Mouse (Mus musculus) kidney, postnatal 14 days (tissue): Measurements from ENCODE around the gene Gpr6.

Experiments
- DNase-seq: peaks from one replicate; pipeline ENCODE4 v3.0.0; 2022; ENCODE audit warnings: mixed read lengths

The Gpr6 gene

DNA sequence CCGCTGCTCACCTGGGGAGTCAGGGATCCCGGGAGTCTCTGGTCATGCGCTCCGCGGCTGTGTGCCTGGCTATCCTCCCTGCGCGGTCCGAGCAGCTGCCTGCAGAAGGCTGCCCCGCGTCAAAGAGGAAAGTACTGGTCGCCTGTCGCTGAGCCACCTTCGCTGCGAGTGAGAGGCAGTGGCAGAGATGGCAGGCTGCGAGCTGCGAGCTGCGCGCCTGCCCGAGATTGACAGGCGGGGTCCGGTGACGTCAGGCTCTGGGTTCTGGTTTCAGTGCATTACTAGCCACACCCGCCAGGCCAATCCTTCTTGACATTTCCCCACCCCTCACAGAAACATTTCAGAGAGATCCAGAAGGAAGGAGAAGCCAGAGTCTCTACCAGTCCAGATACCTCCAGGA lies at the start of gene Gpr6:
Gpr6 (minus strand) TSS at position 170 of the 400 bp plus-strand sequence.
- DNase-seq, result no peak

DNA sequence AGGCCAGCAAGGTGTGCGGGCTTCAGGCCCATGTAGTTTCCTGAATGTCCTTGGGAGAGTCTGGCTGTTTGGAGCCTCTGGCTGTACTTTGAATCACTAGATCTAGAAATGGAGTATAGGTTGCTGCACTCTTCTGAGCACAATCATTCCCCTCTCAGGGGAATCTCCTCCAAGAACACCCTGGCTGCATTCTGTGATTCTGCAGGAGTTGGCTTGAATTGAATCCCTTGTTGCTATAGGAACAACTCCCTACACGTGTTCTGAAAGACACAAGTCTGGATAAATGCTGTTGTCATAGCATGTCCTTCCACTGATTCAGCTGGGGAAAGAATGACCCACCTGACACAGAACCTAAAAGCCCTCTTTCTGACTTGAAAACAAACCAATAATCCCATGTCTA lies 28.0 kb upstream of the Gpr6 start:
- DNase-seq, result no peak

- DNase-seq, result no peak
These were observed 26.1 kb upstream of the Gpr6 start for GRCm38 (mm10) chr10:41098137-41098536.

- DNase-seq, result no peak
These were observed 16.8 kb upstream of the Gpr6 start for GRCm38 (mm10) chr10:41088852-41089251.

GRCm38 (mm10) chr10:41071696-41072095 lies 389 bp downstream of the Gpr6 start:
- DNase-seq, result peak; percentile 26

DNA sequence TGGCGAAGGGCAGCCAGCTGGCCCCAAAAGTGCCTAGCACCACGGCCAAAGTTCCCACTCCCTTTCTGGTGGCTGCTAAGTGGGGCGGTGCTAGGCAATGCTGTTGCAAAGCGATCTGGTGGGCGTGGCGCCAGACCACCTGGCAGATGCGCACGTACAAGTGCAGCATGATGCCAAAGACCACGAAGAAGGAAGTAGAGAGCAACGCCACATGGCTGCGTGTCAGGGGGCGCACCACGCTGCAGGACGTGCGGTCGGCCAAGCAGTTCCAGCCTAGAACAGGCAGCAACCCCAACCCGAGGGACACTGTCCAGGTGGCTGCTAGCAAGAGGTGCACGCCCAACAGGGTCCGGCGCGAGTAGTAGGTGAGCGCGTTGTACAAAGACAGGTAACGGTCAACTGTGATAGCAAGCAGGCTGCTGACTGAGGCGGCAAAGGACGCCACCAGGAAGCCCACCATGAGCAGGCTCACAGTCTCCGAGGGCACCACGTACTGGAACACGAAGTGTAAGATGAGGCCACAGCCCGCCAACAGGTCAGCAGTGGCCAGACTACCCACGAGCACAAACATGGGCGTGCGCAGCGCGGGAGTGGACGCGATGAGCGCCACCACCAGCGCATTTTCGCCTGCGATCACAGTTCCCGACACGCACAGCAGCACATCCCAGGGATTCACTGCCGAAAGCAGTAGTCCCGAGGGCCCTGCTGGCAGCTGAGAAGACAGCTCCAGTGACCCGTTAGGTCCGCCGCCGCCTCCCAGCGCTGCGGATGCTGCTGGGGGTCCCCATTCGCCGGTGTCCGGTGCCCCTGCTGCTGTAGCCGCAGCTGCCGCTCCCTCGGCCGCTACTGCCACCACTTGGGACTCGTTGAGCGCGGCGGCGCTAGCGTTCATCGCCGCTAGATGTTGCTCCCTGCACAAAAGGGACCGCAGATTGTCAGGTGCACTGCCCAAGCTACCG lies 1.1 kb downstream of the Gpr6 start:
- DNase-seq, result no peak

- no peak for DNase-seq
These were observed 11.7 kb downstream of the Gpr6 start for GRCm38 (mm10) chr10:41060250-41060831.

DNA sequence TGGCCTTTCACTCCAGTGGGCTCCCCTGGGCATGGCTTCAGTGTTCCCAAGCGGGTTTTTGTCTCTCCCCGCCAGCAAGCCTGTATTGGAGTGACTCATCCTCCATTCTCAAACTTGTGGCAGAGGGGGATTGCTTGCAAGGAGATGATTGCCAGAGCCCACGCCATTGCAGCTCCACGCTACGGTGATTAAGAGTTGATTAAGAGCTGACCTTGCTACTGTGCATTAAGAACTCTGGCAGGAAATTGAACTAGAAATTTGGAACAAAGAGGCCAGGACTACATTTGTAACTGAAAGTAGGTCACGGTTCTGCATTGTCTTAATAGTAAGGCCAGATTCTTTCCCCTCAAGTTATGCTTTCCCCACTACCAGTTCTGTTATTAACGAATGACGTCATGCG lies 16.5 kb downstream of the Gpr6 start:
- DNase-seq, result no peak

- no peak for DNase-seq
These were observed 18.1 kb downstream of the Gpr6 start for GRCm38 (mm10) chr10:41054005-41054404.

DNA sequence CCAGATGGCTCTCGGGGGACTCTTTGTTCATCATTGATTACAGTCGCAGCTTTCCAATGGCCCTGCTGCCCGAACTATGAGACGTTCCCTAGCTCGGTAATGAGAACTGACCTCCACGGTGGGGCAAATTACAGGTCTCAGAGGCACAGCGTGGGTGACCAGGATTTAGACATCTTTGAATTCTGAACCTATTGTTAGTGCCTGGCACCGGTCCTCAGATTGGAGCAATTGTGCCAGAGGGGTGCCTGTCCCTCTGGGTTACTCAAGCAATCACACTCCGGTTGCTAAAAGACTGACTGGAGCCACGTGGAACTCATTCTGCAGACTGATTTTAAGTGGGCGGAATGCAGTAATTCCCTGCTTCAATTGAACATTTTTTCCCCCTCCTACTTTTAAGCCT lies 29.8 kb downstream of the Gpr6 start:
- DNase-seq, result no peak

- DNase-seq, result no peak
These were observed 30.6 kb downstream of the Gpr6 start for GRCm38 (mm10) chr10:41041478-41041877.

- DNase-seq, result no peak
These were observed 31.5 kb downstream of the Gpr6 start for GRCm38 (mm10) chr10:41040530-41041085.

DNA sequence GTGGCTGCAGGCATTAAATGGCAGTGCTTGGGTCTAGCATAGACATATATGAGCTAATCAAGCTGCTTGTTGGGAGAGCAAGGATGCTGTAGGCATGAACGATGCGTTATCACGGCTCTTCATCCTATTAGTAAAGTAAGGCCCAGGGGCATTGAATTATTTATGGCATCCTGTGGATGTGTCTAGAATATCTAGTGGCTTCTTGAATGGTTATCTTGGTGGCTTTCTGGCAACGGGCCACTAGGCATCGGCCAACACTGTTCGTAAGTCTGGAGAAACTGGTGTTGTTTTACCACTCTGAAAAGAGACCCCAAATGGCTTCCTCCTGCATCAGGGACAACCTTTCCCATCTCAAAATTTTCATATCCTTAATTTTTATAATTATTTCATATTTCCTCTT lies 33.6 kb downstream of the Gpr6 start:
- no peak for DNase-seq

DNA sequence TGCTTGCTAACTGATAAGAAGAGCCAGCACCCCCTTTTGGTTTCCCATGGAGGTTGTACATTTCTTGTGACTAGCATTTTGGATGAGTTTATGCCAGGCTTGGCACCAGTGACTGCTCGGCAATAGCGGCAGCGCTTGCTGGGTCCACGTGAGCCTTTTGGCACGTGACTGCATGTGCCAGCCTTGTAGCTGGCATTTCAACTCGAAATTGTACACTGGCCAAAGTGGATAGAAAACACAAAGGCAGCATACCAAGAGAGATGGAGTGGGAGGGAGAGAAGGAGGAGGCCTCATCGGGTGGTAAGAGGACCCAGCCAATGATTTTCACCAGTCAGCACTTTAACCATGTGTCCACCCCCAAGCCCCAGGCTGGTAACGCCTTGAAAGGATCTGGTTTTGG lies 34.4 kb downstream of the Gpr6 start:
- DNase-seq, result no peak

GRCm38 (mm10) chr10:41032811-41033210 lies 39.3 kb downstream of the Gpr6 start:
- no peak for DNase-seq

DNA sequence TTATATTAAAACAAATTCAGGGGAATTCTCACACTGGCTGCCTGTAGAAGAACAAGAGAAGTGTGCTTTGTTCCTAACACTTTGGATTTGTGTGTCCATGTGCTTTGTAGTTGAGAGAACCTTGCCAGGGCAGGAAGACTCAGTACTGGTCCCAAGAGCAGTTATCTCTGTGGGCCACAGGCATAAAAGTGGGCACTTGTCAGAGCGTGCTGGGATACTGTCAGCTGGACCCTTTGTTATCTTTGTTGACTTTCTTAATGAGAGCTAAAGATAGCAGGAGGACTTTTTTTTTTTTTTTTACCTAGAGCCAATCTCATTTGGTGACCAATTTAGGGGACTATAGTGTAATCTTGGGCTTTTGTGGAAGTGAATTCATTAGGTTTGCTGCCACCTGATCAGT lies 47.2 kb downstream of the Gpr6 start:
- DNase-seq, result no peak

GRCm38 (mm10) chr10:41024406-41024805 lies 47.7 kb downstream of the Gpr6 start:
- no peak for DNase-seq

DNA sequence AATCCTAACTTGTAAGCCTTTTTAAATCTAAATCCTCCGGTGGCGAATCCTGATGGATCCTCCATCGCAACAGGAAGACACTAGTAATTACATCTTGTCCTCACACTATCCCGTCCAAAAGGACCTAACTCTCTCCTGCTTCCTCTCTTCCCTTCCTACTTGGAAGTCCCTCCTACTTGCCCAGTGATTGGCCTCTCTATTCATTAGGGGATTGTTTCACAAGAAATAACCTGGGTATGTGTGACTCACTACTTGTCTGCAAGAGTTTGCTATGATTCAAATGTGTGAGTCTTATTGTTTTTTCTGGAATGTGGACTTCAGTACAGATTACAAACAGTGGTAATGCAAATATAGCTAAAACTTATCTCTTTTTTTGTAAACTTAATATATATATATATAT lies 49.9 kb downstream of the Gpr6 start:
- no peak for DNase-seq
